Mouse (Mus musculus): ENCODE measurements around the gene Ahdc1.

GRCm38 (mm10) chr4:133013266-133013891, 2.3 kb downstream of the Ahdc1 start:
- TF ChIP-seq CTCF (IDR thresholded peaks at IDR 0.05; ENCODE audit: low read depth) (no peak), EP300 (optimal IDR thresholded peaks at IDR 0.05) (no peak)

Measured in stomach, postnatal 0 days (tissue).